Mouse (Mus musculus) ES-CJ7 (cell line): ENCODE results near the gene Srgap1.

Experiments used
- DNase-seq: peaks from one replicate; pipeline ENCODE4 v3.0.0; 2011; ENCODE audit warnings: low read depth, low spot score

The Srgap1 gene

DNA sequence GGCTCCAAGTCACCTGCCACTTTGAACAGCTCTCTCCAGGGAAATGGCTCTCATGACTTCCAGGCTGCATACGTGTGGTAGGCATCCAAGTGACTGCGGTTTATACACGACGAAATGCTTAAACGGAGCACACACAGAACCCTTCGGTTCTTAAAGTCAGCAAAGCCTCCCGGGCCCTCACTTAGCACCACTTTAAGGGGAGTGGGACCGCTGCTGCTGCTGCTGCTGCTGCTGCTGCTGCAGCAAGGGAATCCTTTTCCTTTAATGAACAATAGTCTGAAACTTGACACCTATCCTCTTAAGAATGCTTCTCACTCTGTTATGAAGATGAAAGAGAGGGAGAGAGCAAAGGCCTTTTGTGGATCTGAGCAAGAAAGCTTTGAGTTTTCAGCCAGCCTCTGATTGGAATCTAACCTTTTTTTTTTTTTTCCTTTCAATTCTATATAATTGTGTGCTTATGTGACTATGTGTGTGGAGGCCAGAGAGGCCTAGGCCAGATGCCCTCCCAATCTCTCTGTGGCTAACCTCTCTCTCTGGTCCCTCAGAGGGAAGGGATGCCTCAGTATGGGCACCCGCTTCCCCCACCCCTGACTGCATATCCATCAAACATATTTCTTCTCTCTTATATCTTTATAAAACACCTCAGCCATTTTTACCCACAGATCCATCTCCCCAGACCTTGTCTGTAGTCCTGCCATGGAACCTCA lies 161.4 kb downstream of the Srgap1 start:
- DNase-seq: no peak

DNA sequence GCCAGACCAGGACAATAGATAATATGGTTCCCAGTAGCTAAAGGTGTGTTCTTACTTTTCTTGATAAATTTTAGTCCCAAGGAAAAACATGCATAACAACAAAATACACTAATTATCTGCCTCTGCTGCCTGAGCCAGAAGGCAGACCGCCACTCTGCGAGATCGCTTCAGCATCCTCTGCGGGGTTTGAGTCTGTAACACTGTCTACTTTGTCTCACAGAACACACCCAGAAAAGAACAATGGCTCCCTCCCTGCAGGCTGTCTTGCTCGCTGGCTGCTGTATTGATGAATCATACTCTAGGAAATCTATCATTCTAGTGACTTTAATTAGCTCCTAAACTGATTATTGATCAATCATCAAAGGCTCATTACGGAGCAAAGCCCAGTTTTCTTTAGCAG lies 164.7 kb downstream of the Srgap1 start:
- peak; percentile 28 for DNase-seq

DNA sequence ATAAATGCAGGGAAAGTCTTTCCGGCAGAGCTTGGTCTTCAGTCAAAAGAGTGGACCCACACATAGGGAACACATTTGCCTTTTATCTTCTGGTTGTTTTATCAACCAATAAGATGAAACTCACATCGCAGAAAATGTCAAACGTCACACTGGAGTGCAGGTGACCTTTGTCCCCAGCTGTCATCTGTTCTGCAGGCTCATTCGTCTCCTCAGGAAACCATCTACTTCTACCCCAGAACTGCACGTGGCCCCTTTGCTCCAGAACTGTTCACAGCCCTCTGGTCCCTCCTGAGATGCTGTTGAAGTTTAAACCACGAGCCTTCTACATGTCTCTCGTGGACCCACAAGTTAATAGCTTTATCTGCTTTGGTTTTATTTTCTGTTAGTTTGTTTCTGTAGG lies 168.3 kb downstream of the Srgap1 start:
- DNase-seq: no peak

DNA sequence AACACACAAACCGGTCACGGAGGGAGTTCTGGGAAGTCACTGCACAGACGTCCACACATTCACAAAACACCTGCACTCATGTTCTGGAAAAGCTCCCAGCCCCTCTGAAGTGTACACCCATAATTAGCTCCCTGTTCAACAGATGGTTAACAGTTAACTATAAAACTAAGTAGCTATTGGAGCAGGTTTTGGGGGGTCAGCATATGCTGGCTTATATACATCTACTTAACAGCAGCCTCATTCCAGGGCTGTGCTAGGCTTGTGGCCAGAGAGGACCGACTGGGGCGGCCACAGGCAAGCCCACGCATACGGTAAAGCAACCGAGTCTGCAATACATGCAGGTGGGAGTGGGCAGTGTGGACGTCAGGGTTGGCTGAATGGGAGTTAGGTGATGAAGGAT lies 169.2 kb downstream of the Srgap1 start:
- DNase-seq: no peak

DNA sequence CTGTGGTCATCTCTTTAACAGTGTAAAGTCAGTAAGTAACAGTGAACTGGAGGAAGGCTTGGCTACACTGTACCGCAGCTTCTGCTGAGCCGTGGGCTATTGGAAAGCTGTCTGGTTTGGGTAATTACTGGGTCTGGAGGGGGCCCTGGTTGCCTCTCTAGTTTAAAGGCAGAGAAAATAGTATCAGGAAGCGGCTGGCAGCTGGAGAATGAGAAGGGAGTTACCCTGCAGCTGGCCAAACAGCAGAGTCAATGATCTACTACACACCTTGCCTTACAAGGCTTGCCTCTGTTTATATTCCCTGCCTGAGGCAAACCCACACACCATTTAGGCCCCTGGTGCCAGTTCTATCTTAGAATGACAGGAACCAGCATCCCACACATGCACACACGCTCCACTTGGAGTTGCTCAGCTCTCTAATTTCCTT lies 174.0 kb downstream of the Srgap1 start:
- DNase-seq: no peak

DNA sequence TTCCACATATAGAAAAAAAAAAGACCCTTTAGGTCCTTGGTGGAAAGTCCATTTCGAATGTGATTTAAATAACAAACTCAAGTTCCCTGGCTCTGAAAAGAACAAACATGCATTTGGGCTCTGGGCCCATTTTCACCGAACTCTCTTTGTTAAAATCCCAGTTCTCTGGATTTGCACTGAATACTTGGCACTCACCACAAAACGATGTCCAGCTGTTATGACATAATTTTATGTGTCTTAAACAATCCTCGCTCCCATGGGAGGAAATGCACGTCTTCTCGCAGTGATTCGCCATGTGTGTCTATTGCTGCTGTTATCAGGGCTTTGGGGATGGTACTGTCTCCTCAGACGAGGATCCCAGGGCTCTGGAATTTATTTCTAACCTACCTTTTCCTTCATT lies 177.2 kb downstream of the Srgap1 start:
- DNase-seq: no peak

DNA sequence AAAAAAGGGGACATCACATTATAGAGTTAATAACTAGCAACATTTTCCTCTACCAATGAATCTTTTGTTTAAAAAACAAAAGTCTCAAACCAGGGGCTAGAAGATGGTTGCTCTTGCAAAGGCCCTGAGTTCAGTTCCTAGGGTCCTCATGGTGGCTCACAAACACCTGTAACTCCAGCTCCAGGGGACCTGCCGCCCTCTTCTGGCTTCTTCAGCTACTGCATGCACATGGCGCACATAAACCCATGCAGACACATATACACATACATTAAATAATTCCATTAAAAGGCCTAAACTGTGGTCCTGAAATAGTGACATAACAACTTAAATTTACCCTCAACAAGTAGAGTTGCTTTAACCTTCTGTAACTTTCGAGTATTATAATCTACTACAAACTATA lies 178.9 kb downstream of the Srgap1 start:
- peak; percentile 19 for DNase-seq

DNA sequence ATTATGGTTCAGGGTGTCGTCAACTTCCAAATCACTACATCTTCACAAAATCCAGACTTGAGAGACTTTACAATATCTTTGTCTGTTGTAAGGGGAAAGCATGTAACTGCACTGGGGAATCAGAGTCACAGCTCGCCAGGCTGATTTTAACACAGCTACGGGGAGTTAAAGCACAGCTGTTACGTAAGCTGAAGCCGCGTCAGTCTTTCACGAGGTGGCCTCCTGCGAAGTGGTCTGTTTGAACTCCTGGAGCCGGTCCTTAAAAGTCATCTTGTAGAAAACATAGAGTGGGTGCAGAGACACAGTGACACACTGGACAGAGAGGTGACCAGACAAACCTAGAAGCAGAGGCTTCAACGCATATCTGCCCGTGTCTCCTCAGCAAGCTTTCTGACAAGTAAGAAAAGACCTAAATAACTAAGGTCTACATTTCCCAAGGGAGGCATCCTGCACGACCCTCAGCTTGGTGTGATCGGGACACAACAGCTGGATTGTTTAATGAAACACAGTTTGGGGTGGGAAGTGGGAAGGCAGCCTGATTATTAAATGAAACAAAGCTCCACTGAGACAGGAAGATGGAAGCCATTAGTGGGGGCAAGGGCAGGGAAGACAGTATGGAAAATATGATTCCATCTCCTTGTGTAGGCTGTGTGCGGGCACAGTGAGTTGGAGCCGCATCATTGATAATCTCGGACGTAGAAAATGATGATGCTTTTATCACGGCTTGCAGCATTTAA lies 181.4 kb downstream of the Srgap1 start:
- DNase-seq: no peak

DNA sequence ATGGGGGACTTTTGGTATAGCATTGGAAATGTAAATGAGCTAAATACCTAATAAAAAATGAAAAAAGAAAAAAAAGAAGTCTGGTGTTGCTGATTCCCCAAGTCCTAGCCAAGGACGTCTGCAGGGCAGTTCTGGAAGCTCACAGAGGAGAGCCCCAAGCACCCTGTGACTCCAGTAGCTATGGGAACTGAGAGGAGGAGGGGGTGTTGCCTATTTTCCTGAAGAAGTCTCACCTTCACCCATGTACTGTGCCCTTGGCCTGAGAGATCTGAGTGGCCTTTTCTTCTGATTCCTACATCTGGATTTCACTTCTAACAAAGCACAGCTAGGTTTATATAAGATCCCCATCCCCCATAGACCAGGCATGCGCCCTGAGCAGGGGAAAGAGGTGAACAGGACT lies 186.2 kb downstream of the Srgap1 start:
- no peak for DNase-seq

DNA sequence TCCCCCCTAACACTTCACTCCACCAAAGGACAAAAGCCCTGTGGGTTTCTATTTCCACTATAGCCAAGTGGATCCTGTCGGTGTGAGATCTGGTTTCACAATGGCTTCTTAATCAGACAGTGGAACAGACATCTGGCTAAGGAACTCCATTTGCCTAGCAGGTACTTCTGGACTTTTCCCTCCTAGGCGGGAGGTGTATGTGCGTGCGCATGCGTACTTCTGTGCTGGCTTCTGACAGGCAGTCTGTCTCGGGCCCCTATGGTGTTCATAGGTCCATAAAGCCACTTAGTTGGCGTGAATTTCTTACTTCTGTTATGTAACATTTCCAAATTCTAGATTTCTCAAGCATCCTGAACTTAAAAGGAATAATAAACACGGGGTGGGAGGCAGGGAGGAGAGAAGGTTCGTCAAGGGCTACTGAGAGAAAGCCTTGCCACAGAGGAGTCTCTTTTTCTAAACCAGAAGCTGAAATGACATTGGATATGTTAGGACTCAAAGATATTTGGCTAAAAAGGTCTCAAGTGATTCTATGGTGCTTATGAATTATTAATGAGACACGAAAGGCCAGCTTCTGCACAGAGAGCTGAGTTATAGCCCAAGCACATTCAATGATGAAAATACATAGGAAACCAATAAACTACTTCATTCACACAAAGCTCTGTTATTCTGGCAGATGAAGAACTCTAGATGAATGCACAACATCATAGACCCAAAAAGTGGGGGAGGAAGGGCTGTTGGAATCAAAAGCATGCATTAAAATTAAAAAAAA lies 187.1 kb downstream of the Srgap1 start:
- DNase-seq: no peak

DNA sequence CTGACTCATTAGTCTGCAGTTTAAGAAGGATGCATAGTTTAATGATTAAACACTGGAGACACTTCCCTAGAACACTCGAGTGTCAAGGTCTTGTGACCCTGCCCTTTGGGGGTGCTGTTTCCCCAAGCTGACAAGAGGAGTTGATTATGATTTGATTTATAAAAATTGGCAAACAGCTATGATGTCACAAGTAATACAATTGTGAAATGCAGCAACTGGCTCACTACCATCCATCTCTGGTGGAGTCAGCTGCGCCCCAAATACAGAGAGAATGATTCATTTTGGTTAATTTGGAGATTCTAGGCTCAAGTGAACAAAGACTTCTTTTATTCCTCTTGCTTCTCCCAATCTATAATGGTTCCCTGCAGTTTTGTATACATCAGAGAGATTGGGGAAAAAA lies 188.2 kb downstream of the Srgap1 start:
- DNase-seq: no peak

DNA sequence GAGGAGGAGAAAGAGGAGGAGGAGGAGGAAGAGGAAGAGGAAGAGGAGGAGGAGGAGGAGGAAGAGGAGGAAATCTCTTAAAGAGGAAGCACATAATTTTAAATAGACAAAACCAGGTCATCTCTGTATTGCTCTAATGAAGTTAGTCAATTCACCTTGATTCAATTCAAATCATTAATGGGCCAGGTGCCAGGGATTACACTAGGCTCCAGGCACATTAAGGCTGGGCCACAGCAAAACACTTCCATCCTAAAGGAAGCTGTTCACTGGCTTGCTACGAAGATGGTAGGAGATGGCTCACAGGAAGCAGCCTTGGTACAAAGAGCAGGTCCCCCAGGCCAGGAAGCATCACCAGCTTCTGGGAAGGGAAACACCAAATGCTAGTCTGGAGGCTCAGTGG lies 189.0 kb downstream of the Srgap1 start:
- no peak for DNase-seq

DNA sequence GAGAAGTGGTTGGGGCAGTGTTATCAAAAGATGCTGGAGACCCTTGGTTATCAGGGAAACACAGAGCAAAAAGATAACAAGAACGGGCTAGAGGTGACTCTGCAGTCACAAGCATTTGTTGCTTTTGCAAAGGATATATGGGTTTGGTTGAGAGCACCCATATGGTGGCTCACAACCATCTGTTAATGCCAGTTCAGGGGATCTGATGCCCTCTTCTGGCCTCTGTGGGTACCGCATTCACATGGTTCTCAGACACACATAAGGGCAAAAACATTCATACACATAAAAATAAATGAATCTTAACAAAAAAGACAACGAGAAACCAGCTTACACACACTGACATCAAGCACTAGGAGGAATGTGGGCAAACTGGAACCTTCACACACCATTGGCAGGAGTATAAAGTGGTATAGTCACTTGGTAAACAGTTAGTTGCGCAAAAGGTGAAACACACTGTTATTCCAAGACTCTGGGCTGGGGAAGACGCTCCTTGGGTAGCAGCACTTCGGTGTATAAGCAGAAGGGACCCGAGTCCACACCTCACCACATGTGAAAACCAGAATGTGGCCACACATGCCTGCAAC lies 191.2 kb downstream of the Srgap1 start:
- peak; percentile 40 for DNase-seq

DNA sequence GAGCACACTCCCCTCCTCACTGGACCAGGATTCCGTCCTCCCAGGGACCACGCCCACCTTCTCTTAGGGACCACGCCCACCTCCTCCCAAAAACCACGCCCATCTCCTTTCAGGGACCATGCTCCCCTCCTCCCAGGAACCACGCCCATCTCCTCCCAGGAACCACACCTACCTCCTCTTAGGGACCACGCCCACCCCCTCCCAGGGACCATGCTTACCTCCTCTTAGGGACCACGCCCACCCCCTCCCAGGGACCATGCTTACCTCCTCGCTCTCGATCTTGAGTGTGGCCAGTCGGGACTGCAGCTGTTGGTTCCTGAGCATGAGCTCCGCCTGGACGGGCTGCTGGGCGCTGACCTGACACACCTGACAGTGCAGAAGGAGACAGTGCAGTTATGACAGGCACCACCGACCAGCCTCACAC lies 193.7 kb downstream of the Srgap1 start:
- DNase-seq: peak; percentile 96

DNA sequence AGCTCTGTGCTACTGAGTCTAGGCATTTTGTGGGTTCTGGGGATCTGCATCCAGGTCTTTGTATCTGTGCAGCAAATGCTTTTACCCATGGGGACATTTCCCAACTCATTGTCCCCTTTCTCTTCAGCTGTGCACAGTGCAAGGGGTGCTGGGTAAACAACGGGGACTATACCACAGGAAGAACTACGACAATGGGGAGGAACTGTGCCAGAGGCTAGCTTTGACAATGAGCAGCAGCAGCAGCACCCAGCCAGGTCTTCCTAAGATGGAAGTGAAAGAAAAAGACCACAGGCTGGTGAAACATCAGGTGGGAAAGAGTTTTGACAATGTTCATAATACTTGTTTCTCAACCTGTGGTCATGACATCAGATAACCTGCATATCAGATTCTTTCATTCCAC lies 197.6 kb downstream of the Srgap1 start:
- DNase-seq: no peak

DNA sequence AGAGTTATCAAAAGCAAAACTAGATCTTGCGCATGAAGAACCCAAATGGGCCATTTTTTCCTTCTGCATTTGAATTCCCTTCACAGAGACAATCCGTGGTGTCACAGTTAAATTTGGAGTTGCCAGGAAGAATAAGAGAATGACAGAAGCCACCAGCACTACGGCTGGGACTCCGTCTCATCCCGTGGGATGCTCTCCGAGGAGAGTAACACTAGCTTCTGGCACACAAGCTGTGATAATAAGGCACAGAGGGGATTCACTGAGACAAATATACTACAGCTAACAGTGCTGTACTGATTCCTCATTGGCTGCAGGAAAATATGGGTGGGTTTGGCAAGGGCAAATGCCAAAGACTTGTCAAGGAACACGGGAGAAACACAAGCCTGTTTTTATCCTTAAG lies 201.4 kb downstream of the Srgap1 start:
- DNase-seq: no peak

DNA sequence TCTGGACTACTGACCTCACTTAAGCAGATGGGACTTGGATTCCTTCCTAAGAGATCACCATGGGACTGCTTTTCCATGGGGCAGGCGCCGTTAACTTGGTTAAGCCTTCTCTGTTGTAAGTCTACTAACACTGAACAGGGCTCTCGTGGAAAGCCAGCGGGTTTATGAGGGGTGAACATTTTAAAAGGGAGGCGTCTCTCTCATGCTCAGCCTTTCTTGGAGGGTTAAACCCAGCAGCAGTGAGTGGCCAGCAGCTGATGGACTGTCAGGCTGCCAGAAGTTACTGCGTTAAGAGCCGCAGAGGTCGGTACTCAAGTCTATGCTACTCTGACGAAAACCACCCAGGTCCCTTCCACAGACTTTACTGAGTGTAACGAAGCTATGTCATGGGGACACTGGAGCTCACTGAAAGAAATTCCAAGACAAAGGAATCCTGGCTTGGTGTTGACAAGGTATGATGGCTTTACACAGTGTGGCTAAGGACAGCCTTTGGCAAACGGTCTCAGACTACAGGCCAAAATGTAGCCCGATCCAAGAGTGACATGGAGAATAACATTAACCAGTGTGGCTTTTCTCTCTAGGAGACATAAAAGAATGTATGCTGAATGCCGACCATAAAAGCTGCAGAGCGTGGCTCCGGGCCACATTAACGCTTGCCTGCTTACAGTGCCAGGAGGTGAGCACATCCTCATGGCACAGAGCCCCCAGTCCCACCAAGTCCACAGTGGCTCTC lies 209.8 kb downstream of the Srgap1 start:
- no peak for DNase-seq

DNA sequence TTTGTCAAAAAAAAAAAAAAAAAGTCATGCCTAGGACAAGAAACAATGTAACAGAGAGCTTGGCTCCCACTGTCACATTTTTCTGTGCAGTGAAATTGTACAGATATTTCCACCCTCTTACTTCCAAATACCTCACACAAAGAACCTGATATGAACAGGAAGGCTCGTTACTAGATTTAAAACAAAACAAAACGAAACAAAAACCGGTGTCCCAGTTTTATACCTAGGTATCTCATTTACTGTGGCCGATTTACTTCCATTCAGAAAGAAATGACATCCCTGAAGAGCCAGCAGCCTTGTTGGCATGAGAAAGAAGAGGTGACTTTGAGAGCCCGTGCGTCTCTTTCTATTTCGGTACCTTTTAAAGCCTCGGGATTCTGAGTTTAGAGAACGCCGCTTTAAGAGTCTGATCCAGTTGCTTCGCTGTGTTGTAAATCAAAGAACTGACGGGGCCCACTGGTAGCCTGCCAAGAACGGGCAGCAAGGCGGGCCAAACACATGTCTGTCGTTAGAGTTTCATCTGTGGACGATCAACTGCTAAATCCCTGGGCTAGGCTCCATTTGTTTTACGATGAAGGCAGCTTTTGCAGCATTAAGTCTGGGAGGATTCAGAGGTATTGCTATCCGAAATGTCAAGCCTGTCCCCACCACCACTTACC lies 210.5 kb downstream of the Srgap1 start:
- DNase-seq: no peak

DNA sequence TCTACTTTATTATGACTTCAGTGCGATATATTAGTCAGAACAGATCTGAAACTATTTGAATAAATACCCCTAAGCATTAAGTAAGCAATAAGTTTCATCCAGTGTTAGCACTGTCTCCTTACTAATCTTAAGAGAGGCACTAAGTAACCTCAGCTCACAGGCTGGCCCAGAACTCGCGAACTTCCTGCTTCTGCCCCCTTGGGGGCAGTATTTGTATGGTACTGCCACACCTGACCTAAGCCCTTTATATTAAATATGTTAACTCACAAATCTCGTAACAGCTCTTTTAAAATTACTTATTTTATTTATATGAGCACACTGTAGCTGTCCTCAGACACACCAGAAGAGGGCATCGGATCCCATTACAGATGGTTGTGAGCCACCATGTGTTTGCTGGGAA lies 213.7 kb downstream of the Srgap1 start:
- DNase-seq: no peak

DNA sequence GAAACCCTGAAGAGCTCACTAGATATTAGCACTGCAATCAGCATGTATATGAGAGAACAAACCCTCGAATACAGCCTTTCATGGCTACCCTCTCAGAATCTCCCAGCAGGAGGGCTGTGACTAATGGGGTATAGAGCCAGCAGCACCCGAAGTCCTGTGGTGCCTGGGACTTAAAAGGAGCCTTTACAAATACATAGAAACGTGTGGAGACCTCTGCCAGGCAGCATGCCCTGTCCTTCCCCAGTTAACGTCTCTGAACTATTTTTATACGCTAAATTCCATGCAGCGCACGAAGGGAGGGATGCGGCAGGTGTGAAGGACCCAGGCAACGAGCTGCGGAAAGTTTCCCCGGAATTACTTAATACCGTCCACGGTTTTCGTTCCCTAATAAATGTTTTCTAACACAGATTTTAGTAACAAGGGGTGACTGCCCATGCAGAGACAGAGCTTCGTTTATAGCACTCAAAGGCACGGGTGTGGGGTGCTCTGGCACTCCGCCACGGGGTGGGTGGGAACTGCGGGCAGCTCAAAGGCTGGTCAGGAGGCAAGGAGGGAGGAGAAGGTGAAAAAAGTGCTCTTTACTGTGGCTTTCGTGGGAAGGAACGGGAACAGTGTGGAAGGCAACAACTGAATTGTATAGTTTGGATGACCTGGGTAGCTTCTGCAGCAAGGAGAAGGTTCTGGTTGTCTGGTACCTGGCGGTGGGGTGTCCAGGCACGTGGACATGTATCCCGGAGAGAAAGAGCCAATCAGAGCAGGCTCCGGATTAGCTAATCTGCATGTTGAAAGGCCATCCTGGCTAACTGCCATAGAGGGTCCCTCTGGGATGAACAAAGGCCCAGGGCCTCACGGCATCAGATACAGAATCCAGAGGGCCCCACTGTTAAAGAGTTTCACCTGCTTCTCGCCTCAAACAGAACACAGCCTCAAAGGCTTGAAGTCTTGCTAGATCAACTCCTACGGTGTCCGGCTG lies 216.5 kb downstream of the Srgap1 start:
- DNase-seq: no peak
